Mouse (Mus musculus) embryonic facial prominence, embryonic 15.5 days (tissue): Measurements from ENCODE around the gene Gm17545. TPM values are rescaled to one million over a fixed set of nuclear protein-coding genes. Genes with fewer than 3 reads are reported as not detected.

Source experiments
- ATAC-seq: fragments of 200-750 bp; cut with Nextera tagmentation; 2 replicates; pipeline ENCODE4 v1.8.0; 2017; ENCODE audit warnings: low read depth, moderate TSS enrichment; ENCODE audit not compliant: insufficient number of reproducible peaks, low FRiP score, low TSS enrichment
- H3K27ac ChIP-seq: fragments of 300-500 bp; sonication (generic); replicated peaks from 2 replicates; pipeline ENCODE4 v1.5.1; 2015; ENCODE audit warnings: mild to moderate bottlenecking, inconsistent platforms
- H3K27me3 ChIP-seq: fragments of 300-500 bp; sonication (generic); 2 replicates; pipeline ENCODE4 v1.6.1; 2015; ENCODE audit warnings: inconsistent platforms
- H3K36me3 ChIP-seq: fragments of 300-500 bp; sonication (generic); 2 replicates; pipeline ENCODE4 v1.6.1; 2015; ENCODE audit warnings: mild to moderate bottlenecking, inconsistent platforms
- H3K4me1 ChIP-seq: fragments of 300-500 bp; sonication (generic); 2 replicates; pipeline ENCODE4 v1.6.1; 2015; ENCODE audit warnings: inconsistent platforms
- H3K4me2 ChIP-seq: fragments of 300-500 bp; sonication (generic); replicated peaks from 2 replicates; pipeline ENCODE4 v1.6.1; 2015; ENCODE audit warnings: mild to moderate bottlenecking, inconsistent platforms
- H3K4me3 ChIP-seq: fragments of 300-500 bp; sonication (generic); replicated peaks from 2 replicates; pipeline ENCODE4 v1.5.1; 2015; ENCODE audit warnings: mild to moderate bottlenecking, inconsistent platforms
- H3K9ac ChIP-seq: fragments of 300-500 bp; sonication (generic); 2 replicates; pipeline ENCODE4 v1.6.1; 2015; ENCODE audit warnings: inconsistent platforms
- H3K9me3 ChIP-seq: fragments of 300-500 bp; sonication (generic); replicated peaks from 2 replicates; pipeline ENCODE4 v1.6.1; 2016; ENCODE audit warnings: inconsistent platforms
- WGBS: fragments of 180-500 bp; shearing (Covaris S2); methylation state at CpG from one replicate; pipeline ENCODE4 v1.1.7; 2015; 5-methylcytosine and 5-hydroxymethylcytosine counted together
- polyA plus RNA-seq: library from polyadenylated mRNA; unstranded; fragments of >200 nt; fragmentation: Nextera tagmentation; extraction: Ambion mirVana; gene quantifications from 2 replicates; pipeline ENCODE4 v1.2.1, GENCODE M21; 2015

Gm17545 gene
- polyA plus RNA-seq, 1 experiment from 2014 or later = not detected

- ATAC-seq = no peak
- Histone ChIP-seq H3K9ac (no peak overlapping the region), H3K36me3 (no peaks in the 10 kb centered on the region), H3K9me3 (no peaks in the 10 kb centered on the region), H3K27ac (no peak overlapping the region), H3K27me3 (no peaks in the 10 kb centered on the region), H3K4me3 (no peak overlapping the region), H3K4me2 (no peak overlapping the region), H3K4me1 (no peaks in the 10 kb centered on the region)
- 84% methylated on average over 9 of the region's 9 CpGs for WGBS
Measured at GRCm38 (mm10) chr9:22494203-22494807, 40.2 kb downstream of the Gm17545 start.

GRCm38 (mm10) chr9:22495133-22495532, 41.0 kb downstream of the Gm17545 start:
- ATAC-seq = no peak
- Histone ChIP-seq H3K9me3 (no peaks in the 10 kb centered on the region), H3K4me2 (no peak overlapping the region), H3K9ac (no peak overlapping the region), H3K4me3 (no peak overlapping the region), H3K36me3 (no peaks in the 10 kb centered on the region), H3K27ac (no peak overlapping the region), H3K4me1 (no peaks in the 10 kb centered on the region), H3K27me3 (no peaks in the 10 kb centered on the region)
- WGBS = 84% methylated on average over 2 of the region's 2 CpGs

GRCm38 (mm10) chr9:22497021-22497767, 43.1 kb downstream of the Gm17545 start:
- 85% methylated on average over 6 of the region's 6 CpGs for WGBS
- H3K36me3 ChIP-seq = no peaks in the 10 kb centered on the region
- no peak overlapping the region for H3K27ac ChIP-seq
- H3K9me3 ChIP-seq = no peaks in the 10 kb centered on the region
- H3K9ac ChIP-seq = no peak overlapping the region
- H3K4me3 ChIP-seq = no peak overlapping the region
- no peak overlapping the region for H3K4me2 ChIP-seq
- no peaks in the 10 kb centered on the region for H3K4me1 ChIP-seq
- H3K27me3 ChIP-seq = no peaks in the 10 kb centered on the region
- ATAC-seq = no peak

GRCm38 (mm10) chr9:22502972-22503371, 48.9 kb downstream of the Gm17545 start:
- 50% methylated on average over 2 of the region's 2 CpGs for WGBS
- no peak overlapping the region for H3K4me2 ChIP-seq
- H3K4me1 ChIP-seq = 0 out of 2 replicates have a peak, but pooled peaks cover 2% of the 10 kb centered on the region
- H3K9me3 ChIP-seq = no peaks in the 10 kb centered on the region
- no peaks in the 10 kb centered on the region for H3K27me3 ChIP-seq
- no peak for ATAC-seq
- no peak overlapping the region for H3K27ac ChIP-seq
- no peaks in the 10 kb centered on the region for H3K36me3 ChIP-seq
- no peak overlapping the region for H3K4me3 ChIP-seq
- no peak overlapping the region for H3K9ac ChIP-seq

- Histone ChIP-seq H3K4me2 (no peak overlapping the region), H3K4me3 (no peak overlapping the region), H3K27me3 (no peaks in the 10 kb centered on the region), H3K4me1 (0 out of 2 replicates have a peak, but pooled peaks cover 2% of the 10 kb centered on the region), H3K36me3 (no peaks in the 10 kb centered on the region), H3K9me3 (no peaks in the 10 kb centered on the region), H3K9ac (no peak overlapping the region), H3K27ac (no peak overlapping the region)
- no peak for ATAC-seq
- 63% methylated on average over 5 of the region's 5 CpGs for WGBS
Measured at GRCm38 (mm10) chr9:22503581-22503980, 49.5 kb downstream of the Gm17545 start.

- no peak for ATAC-seq
- WGBS = 55% methylated on average over 2 of the region's 2 CpGs
Measured at GRCm38 (mm10) chr9:22505574-22505973, 51.5 kb downstream of the Gm17545 start.

More at GRCm38 (mm10) chr9:22505574-22505973, 51.5 kb downstream of the Gm17545 start:
- Histone ChIP-seq H3K27ac (no peak overlapping the region), H3K27me3 (no peaks in the 10 kb centered on the region), H3K4me1 (0 out of 2 replicates have a peak, but pooled peaks cover 2% of the 10 kb centered on the region), H3K9ac (no peak overlapping the region), H3K36me3 (no peaks in the 10 kb centered on the region), H3K9me3 (no peaks in the 10 kb centered on the region), H3K4me2 (no peak overlapping the region), H3K4me3 (no peak overlapping the region)

Other genes with a start within 250 kb of the Gm17545 start
- 14.7 and 18.4 TPM in 2 replicates for gene Zfp809, start 228.6 kb upstream of the Gm17545 start, polyA plus RNA-seq
- 3.8 and 4.1 TPM in 2 replicates for gene Zfp599, start 194.4 kb upstream of the Gm17545 start, polyA plus RNA-seq
- gene Zfp810, start 146.6 kb upstream of the Gm17545 start, polyA plus RNA-seq = 17.9 and 19.4 TPM in 2 replicates
- gene Anln, start 65.1 kb upstream of the Gm17545 start, polyA plus RNA-seq = 30.2 and 35.7 TPM in 2 replicates
- 5.0 and 7.4 TPM in 2 replicates for gene 9530077C05Rik, start 42.8 kb upstream of the Gm17545 start, polyA plus RNA-seq
- 68.3 and 70.9 TPM in 2 replicates for gene Rp9, start 15.5 kb downstream of the Gm17545 start, polyA plus RNA-seq
- gene Bbs9, start 21.4 kb downstream of the Gm17545 start, polyA plus RNA-seq = 12.8 and 15.0 TPM in 2 replicates